Mouse (Mus musculus) kidney, adult 2 months (tissue): ENCODE results near the gene Vmn1r231.

Source experiments
- CTCF ChIP-seq: fragments of 200-500 bp; conservative IDR thresholded peaks from 2 replicates; pipeline ENCODE4 v1.5.1; 2011; ENCODE audit warnings: low read depth, mild to moderate bottlenecking, control low read depth, low read length, moderate library complexity, mixed read lengths; ENCODE audit not compliant: insufficient read depth, insufficient read length
- POLR2A ChIP-seq: fragments of 200-500 bp; IDR thresholded peaks from one replicate; pipeline ENCODE4 v1.6.1; 2011; ENCODE audit warnings: low read depth, low read length, control low read depth

DNA sequence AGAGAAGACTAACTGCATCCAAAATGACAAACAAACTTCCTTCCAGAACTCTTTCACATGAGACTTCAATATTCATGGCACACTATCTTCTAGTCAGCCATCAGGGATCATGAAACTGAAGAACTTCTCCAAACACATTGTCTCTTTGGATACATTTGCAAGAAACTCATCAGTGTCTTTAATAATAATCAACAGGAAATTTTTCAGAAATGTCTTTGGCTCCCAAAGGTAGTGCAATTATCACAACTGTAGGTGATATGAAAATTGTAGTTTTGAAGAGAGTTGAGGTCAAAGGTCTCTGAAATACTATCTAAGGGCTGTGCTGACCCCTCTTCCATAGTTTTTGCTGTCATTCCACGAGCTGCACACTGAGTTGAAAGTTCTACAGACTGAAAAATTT lies 64.7 kb downstream of the Vmn1r231 start, which contains the start of gene Vmn1r230:
- TF ChIP-seq CTCF: no peak
- no peak for TF ChIP-seq POLR2A
